11 mouse cellular contexts compared by ENCODE assay signal in the genomic region with DNA sequence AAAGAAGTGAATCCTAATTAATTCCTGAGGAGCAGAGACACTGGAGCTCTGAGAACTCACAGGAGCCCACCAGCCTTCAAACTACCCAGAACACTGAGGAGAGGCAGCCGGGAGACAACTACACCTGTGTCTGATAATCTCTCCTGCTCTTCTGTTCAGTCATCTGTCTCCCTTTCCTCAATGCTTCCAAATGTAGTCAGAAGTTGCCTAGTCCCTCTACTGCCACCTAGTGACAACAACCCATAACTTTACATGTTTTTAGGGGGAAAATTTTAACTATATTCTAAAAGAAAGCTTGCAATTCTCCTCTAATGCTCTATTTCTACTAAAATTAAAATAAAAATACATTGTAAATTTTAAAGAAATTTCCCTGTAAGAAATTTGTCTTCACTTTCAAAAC. TPM values are rescaled to one million over a fixed set of nuclear protein-coding genes. Genes with fewer than 3 reads are reported as not detected.
DNase-seq lines count a peak whose midpoint lies in the region; ATAC-seq and TF ChIP-seq lines count a peak whose summit lies in the region.
"Had no signal": no experiment of that assay in that cellular context is flagged by ENCODE, and none has a peak within 500 bp of the region (broad histone marks: within the 10 kb centered on the region; RNA-seq: fewer than 3 reads in every experiment).

No protein-coding gene starts in this region.

- H3K36me3 ChIP-seq in forebrain, embryonic 14.5 days (ENCODE audit: control insufficient read depth, insufficient read depth, low read length), result peaks cover 19% of the 10 kb centered on the region
- peaks cover 17% of the 10 kb centered on the region for H3K36me3 ChIP-seq in forebrain, embryonic 15.5 days

- peak; percentile 57 for DNase-seq in forebrain, embryonic 14.5 days (ENCODE audit: low spot score)
- no peak for DNase-seq in lung, adult 2 months
- DNase-seq in lung, postnatal 4 days, result no peak
- peak; percentile 57 for DNase-seq in retina, embryonic 14.5 days (ENCODE audit: low spot score)
- DNase-seq in urinary bladder, postnatal 36 days (ENCODE audit: low spot score in 2 of 2), result no peak
- no peak for DNase-seq in heart, postnatal 25 days (ENCODE audit: low spot score)
- DNase-seq: cerebellum, postnatal 25 days; heart, postnatal 36 days had no signal

- intact Hi-C loops in heart, postnatal 25 days (cut with DNase I), result loop anchor here (2.0 to 5.0 kb wide), 2 partner anchors 54 to 331 kb away; a partner anchor contains a TSS

- WGBS in forebrain, embryonic 14.5 days, result 40% methylated on average over 1 of the region's 1 CpGs
- WGBS in forebrain, embryonic 15.5 days, result 43% methylated on average over 1 of the region's 1 CpGs
- 29% methylated on average over 1 of the region's 1 CpGs for WGBS in lung, adult 2 months

- H3K4me3 ChIP-seq in forebrain, embryonic 14.5 days (ENCODE audit: low read depth, low read length), result no peak overlapping the region
- H3K4me3 ChIP-seq in forebrain, embryonic 15.5 days, result no peak overlapping the region
- no peak overlapping the region for H3K4me3 ChIP-seq in lung, adult 2 months (replicated peaks; ENCODE audit: extremely low read depth, low read depth, low read length)

- no peak overlapping the region for H3K9ac ChIP-seq in forebrain, embryonic 14.5 days (ENCODE audit: low read length)
- H3K9ac ChIP-seq in forebrain, embryonic 15.5 days (replicated peaks), result no peak overlapping the region

- H3K27me3 ChIP-seq in forebrain, embryonic 14.5 days (replicated peaks; ENCODE audit: control insufficient read depth, insufficient read depth, low read length), result no peaks in the 10 kb centered on the region
- no peaks in the 10 kb centered on the region for H3K27me3 ChIP-seq in forebrain, embryonic 15.5 days

- no peak for TF ChIP-seq POLR2A in lung, adult 2 months (IDR thresholded peaks at IDR 0.05; ENCODE audit: borderline replicate concordance, extremely low read depth, low read depth, low read length)

- no peaks in the 10 kb centered on the region for H3K4me1 ChIP-seq in forebrain, embryonic 14.5 days (ENCODE audit: control insufficient read depth, insufficient read depth, low read length)
- no peaks in the 10 kb centered on the region for H3K4me1 ChIP-seq in forebrain, embryonic 15.5 days
- no peaks in the 10 kb centered on the region for H3K4me1 ChIP-seq in lung, adult 2 months (ENCODE audit: control insufficient read depth, insufficient read depth, low read length)

- H3K4me2 ChIP-seq in forebrain, embryonic 14.5 days (ENCODE audit: low read length), result no peak overlapping the region
- no peak overlapping the region for H3K4me2 ChIP-seq in forebrain, embryonic 15.5 days (replicated peaks)

- no peaks in the 10 kb centered on the region for H3K9me3 ChIP-seq in forebrain, embryonic 14.5 days (replicated peaks; ENCODE audit: control insufficient read depth, low read length)
- no peaks in the 10 kb centered on the region for H3K9me3 ChIP-seq in forebrain, embryonic 15.5 days

- ATAC-seq in forebrain, embryonic 14.5 days, result no peak
- no peak for ATAC-seq in forebrain, embryonic 15.5 days (replicated peaks)
- peak; percentile 84 for ATAC-seq in common myeloid progenitor, adult 5-6 weeks (replicated peaks; ENCODE audit: low read depth, poor library complexity, severe bottlenecking)

- TF ChIP-seq CTCF in lung, adult 2 months (IDR thresholded peaks at IDR 0.05; ENCODE audit: insufficient read depth, low read length), result peak; percentile 17; the same call in 1 of the 2 replicates

- no peak overlapping the region for H3K27ac ChIP-seq in forebrain, embryonic 14.5 days (ENCODE audit: low read depth, low read length)
- H3K27ac ChIP-seq in forebrain, embryonic 15.5 days (replicated peaks), result no peak overlapping the region

RNA-seq across cellular contexts. Expression of a gene that starts 9.5 kb away (rescaled TPM):
- polyA plus RNA-seq in forebrain, embryonic 14.5 days (2014; fragmentation: Nextera tagmentation; extraction: Ambion mirVana), result 0.19 and 0.30 TPM in 2 replicates
- polyA plus RNA-seq in forebrain, embryonic 15.5 days (2015; fragmentation: Nextera tagmentation; extraction: Ambion mirVana), result 0.15 and 0.41 TPM in 2 replicates
- not detected in 2 replicates for polyA plus RNA-seq in lung, adult 2 months (2012; rRNA removed)
- total RNA-seq in common myeloid progenitor, adult 5-6 weeks (2017), result not detected in 2 replicates
- total RNA-seq in heart, postnatal 25 days (2021), result 1 to 10 TPM; 1.7 to 2.7 TPM

RNA-seq across cellular contexts. Expression of a gene that starts 48.9 kb away (rescaled TPM):
- not detected in 2 replicates for polyA plus RNA-seq in forebrain, embryonic 14.5 days (2014; fragmentation: Nextera tagmentation; extraction: Ambion mirVana)
- polyA plus RNA-seq in forebrain, embryonic 15.5 days (2015; fragmentation: Nextera tagmentation; extraction: Ambion mirVana), result not detected in 2 replicates
- not detected in 2 replicates for polyA plus RNA-seq in lung, adult 2 months (2012; rRNA removed)
- not detected in 2 replicates for total RNA-seq in common myeloid progenitor, adult 5-6 weeks (2017)
- not detected for total RNA-seq in heart, postnatal 25 days (2021)
- total RNA-seq: heart, postnatal 36 days had no signal
- polyA plus RNA-seq: liver, embryonic 16.5 days had no signal

RNA-seq across cellular contexts. Expression of a gene that starts 49.0 kb away (rescaled TPM):
- 0.79 and 0.89 TPM in 2 replicates for polyA plus RNA-seq in forebrain, embryonic 14.5 days (2014; fragmentation: Nextera tagmentation; extraction: Ambion mirVana)
- 0.71 and 0.97 TPM in 2 replicates for polyA plus RNA-seq in forebrain, embryonic 15.5 days (2015; fragmentation: Nextera tagmentation; extraction: Ambion mirVana)
- 0.11 TPM in 1 of 2 replicates, not detected in the other for polyA plus RNA-seq in lung, adult 2 months (2012; rRNA removed)
- total RNA-seq in common myeloid progenitor, adult 5-6 weeks (2017), result 0.64 TPM in 1 of 2 replicates, not detected in the other
- under 1 TPM; 0.10 to 0.22 TPM for total RNA-seq in heart, postnatal 25 days (2021)

RNA-seq across cellular contexts. Expression of a gene that starts 53.7 kb away (rescaled TPM):
- 139 and 158 TPM in 2 replicates for polyA plus RNA-seq in forebrain, embryonic 14.5 days (2014; fragmentation: Nextera tagmentation; extraction: Ambion mirVana)
- polyA plus RNA-seq in forebrain, embryonic 15.5 days (2015; fragmentation: Nextera tagmentation; extraction: Ambion mirVana), result 116 and 121 TPM in 2 replicates
- 28.4 and 42.6 TPM in 2 replicates for polyA plus RNA-seq in lung, adult 2 months (2012; rRNA removed)
- 76.6 and 80.0 TPM in 2 replicates for total RNA-seq in common myeloid progenitor, adult 5-6 weeks (2017)
- total RNA-seq in heart, postnatal 25 days (2021), result 100 to 1,000 TPM; 262 to 265 TPM

Comparison
In these comparisons a context has a peak if more than half of its experiments do, and no peak if none do; other contexts are left out.
1. DNase-seq: peak in forebrain, embryonic 14.5 days (single experiment) and retina, embryonic 14.5 days (single experiment); none in lung, adult 2 months (single experiment), lung, postnatal 4 days (0 of 2), urinary bladder, postnatal 36 days (0 of 2) and heart, postnatal 25 days (single experiment).